Mouse (Mus musculus) C2C12 (cell line): ENCODE results near the gene Abhd17a.

ENCODE experiments used
- CTCF ChIP-seq: IDR thresholded peaks from one replicate; pipeline ENCODE4 v1.5.1; 2011; ENCODE audit not compliant: control insufficient read depth, insufficient read depth, insufficient read length
- MAX ChIP-seq: IDR thresholded peaks from one replicate; pipeline ENCODE4 v1.6.1; 2011; ENCODE audit warnings: mild to moderate bottlenecking, control low read depth
- MYOD1 ChIP-seq: IDR thresholded peaks from one replicate; pipeline ENCODE4 v1.6.1; 2011; ENCODE audit warnings: low read depth; ENCODE audit not compliant: control insufficient read depth, insufficient read length

- TF ChIP-seq CTCF (no peak), MAX (no peak), MYOD1 (no peak)
Measured at GRCm38 (mm10) chr10:80604988-80605387, 14.8 kb upstream of the Abhd17a start.
